Mouse (Mus musculus) embryonic facial prominence, embryonic 11.5 days (tissue): ENCODE results near the gene Gm6588. TPM values are rescaled to one million over a fixed set of nuclear protein-coding genes. Genes with fewer than 3 reads are reported as not detected.

Source experiments
- ATAC-seq: fragments of 200-750 bp; cut with Nextera tagmentation; replicated peaks from 2 replicates; pipeline ENCODE4 v1.8.0; 2017; ENCODE audit warnings: low read depth; ENCODE audit not compliant: insufficient number of reproducible peaks, low FRiP score, low TSS enrichment
- DNase-seq: peaks from one replicate; pipeline ENCODE4 v3.0.0-alpha.2; 2015; ENCODE audit warnings: low spot score
- H3K27ac ChIP-seq: fragments of 300-500 bp; sonication (generic); replicated peaks from 2 replicates; pipeline ENCODE4 v1.5.1; 2014; ENCODE audit warnings: mild to moderate bottlenecking, low read depth, low read length, control low read depth
- H3K27me3 ChIP-seq: fragments of 300-500 bp; sonication (generic); 2 replicates; pipeline ENCODE4 v1.6.1; 2014; ENCODE audit warnings: mild to moderate bottlenecking, low read length, moderate library complexity, mixed read lengths; ENCODE audit not compliant: control insufficient read depth, insufficient read depth
- H3K36me3 ChIP-seq: fragments of 300-500 bp; sonication (generic); replicated peaks from 2 replicates; pipeline ENCODE4 v1.6.1; 2014; ENCODE audit warnings: low read depth, mild to moderate bottlenecking, low read length, moderate library complexity, mixed read lengths; ENCODE audit not compliant: control insufficient read depth, insufficient read depth
- H3K4me1 ChIP-seq: fragments of 300-500 bp; sonication (generic); 2 replicates; pipeline ENCODE4 v1.6.1; 2014; ENCODE audit warnings: low read length, mixed read lengths; ENCODE audit not compliant: control insufficient read depth, insufficient read depth
- H3K4me2 ChIP-seq: fragments of 300-500 bp; sonication (generic); 2 replicates; pipeline ENCODE4 v1.6.1; 2014; ENCODE audit warnings: low read depth, mild to moderate bottlenecking, control low read depth, low read length, moderate library complexity
- H3K4me3 ChIP-seq: fragments of 300-500 bp; sonication (generic); 2 replicates; pipeline ENCODE4 v1.5.1; 2014; ENCODE audit warnings: low read depth, low read length, control low read depth
- H3K9ac ChIP-seq: fragments of 300-500 bp; sonication (generic); replicated peaks from 2 replicates; pipeline ENCODE4 v1.6.1; 2014; ENCODE audit warnings: mild to moderate bottlenecking, control low read depth, low read length
- H3K9me3 ChIP-seq: fragments of 300-500 bp; sonication (generic); replicated peaks from 2 replicates; pipeline ENCODE4 v1.6.1; 2016; ENCODE audit warnings: mild to moderate bottlenecking, low read length, inconsistent platforms, mixed read lengths; ENCODE audit not compliant: control insufficient read depth
- WGBS: fragments of 180-500 bp; shearing (Covaris S2); extraction: QIAGEN DNeasy Blood & Tissue Kit; methylation state at CpG from one replicate; pipeline ENCODE4 v1.1.7; 2014; 5-methylcytosine and 5-hydroxymethylcytosine counted together
- polyA plus RNA-seq: library from polyadenylated mRNA; unstranded; fragments of >200 nt; fragmentation: Nextera tagmentation; extraction: Ambion mirVana; gene quantifications from 2 replicates; pipeline ENCODE4 v1.2.1, GENCODE M21; 2014

Gm6588 gene
- polyA plus RNA-seq, 1 experiment from 2014 or later = not detected

DNA sequence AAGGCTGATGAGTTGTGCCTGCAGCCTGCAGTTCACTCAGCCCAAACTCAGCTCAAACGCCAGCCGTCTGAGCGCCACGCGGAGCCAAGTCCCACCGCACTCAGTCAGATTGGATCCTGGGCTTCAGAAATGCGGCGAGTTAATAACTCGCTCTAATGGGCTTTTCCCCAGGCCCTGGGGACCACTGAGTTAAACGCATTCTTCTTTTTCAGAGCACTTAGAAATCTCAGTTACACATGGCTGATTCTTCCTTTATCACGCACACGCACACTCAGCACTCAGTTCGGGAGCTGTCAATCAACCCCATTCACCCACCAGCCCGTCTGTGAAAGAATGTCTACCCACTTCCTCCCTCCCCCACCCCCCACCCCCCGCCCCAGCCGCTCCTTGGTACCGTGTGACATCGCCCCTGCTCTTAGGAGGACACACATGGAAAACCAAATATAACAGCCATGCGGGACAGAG is 32.8 kb downstream of the Gm6588 start:
- WGBS = 17% methylated on average over 19 of the region's 19 CpGs
- Histone ChIP-seq H3K9me3 (no peaks in the 10 kb centered on the region), H3K4me3 (no peak overlapping the region), H3K27me3 (no peaks in the 10 kb centered on the region; the same call in 1 of the 2 replicates), H3K4me2 (no peak overlapping the region), H3K4me1 (0 out of 2 replicates have a peak, but pooled peaks cover 2% of the 10 kb centered on the region), H3K27ac (no peak overlapping the region), H3K9ac (no peak overlapping the region), H3K36me3 (no peaks in the 10 kb centered on the region)
- ATAC-seq (peak; percentile 48; the same call in 1 of the 2 replicates), DNase-seq (peak; percentile 46)

GRCm38 (mm10) chr5:112482551-112482950 is 33.3 kb downstream of the Gm6588 start:
- Histone ChIP-seq H3K27me3 (no peaks in the 10 kb centered on the region; the same call in 1 of the 2 replicates), H3K9me3 (no peaks in the 10 kb centered on the region), H3K4me3 (no peak overlapping the region), H3K4me1 (0 out of 2 replicates have a peak, but pooled peaks cover 2% of the 10 kb centered on the region), H3K4me2 (no peak overlapping the region), H3K9ac (no peak overlapping the region), H3K36me3 (no peaks in the 10 kb centered on the region), H3K27ac (no peak overlapping the region)
- DNase-seq (no peak), ATAC-seq (no peak)
- WGBS = 54% methylated on average over 13 of the region's 13 CpGs

DNA sequence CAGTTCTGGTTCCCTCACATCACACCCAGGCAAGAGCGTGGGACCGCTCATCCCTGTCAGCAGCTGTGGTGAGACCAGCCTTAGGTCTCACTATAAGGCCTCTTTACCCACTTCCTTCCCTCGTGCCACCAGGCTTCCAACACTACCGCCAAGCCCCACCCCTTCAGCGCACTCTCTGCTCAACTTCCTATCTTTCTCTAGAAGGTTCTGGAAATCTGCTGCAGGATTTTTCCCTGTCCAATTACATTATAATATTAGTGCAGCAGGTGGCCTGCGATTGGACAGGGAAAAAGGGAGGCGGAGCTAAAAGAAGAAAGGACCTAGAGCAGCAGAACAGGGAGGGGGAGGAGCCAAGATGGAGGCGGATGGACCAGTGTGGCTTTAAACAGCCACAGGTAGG is 33.8 kb downstream of the Gm6588 start:
- H3K36me3 ChIP-seq = no peaks in the 10 kb centered on the region
- no peak for DNase-seq
- H3K9ac ChIP-seq = no peak overlapping the region
- H3K27ac ChIP-seq = no peak overlapping the region
- 85% methylated on average over 8 of the region's 8 CpGs for WGBS
- ATAC-seq = no peak
- H3K27me3 ChIP-seq = no peaks in the 10 kb centered on the region; the same call in 1 of the 2 replicates
- H3K4me2 ChIP-seq = no peak overlapping the region
- H3K4me1 ChIP-seq = 0 out of 2 replicates have a peak, but pooled peaks cover 2% of the 10 kb centered on the region
- no peaks in the 10 kb centered on the region for H3K9me3 ChIP-seq
- H3K4me3 ChIP-seq = no peak overlapping the region

- WGBS = 24% methylated on average over 13 of the region's 13 CpGs
- H3K4me1 ChIP-seq = 0 out of 2 replicates have a peak, but pooled peaks cover 2% of the 10 kb centered on the region
- no peak for ATAC-seq
Observed at GRCm38 (mm10) chr5:112484924-112485715, 35.9 kb downstream of the Gm6588 start.

DNA sequence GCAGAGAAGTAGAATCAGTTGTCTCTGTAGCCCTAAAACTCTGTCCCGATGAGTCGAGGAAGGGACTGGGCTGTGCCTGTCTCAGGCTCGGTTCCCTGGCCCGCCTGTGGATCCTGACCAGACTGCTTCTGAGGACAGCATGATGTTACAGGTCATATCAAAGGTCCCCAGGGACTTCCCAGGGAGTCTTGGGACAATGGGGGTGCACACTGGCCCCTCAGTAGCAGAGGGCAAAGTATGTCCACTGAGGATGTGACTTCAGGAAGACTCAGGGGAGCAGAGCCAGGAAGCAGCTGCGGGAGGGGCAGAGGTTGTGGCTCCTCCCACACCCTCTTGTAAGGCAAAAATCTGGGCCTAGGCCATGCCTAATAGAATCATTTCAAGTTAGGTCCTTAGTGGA is 37.2 kb downstream of the Gm6588 start:
- no peaks in the 10 kb centered on the region; the same call in 1 of the 2 replicates for H3K27me3 ChIP-seq
- H3K9me3 ChIP-seq = no peaks in the 10 kb centered on the region
- no peak overlapping the region for H3K4me2 ChIP-seq
- no peak overlapping the region for H3K9ac ChIP-seq
- H3K4me1 ChIP-seq = 0 out of 2 replicates have a peak, but pooled peaks cover 2% of the 10 kb centered on the region
- ATAC-seq (no peak), DNase-seq (no peak)
- no peaks in the 10 kb centered on the region for H3K36me3 ChIP-seq
- no peak overlapping the region for H3K27ac ChIP-seq
- no peak overlapping the region for H3K4me3 ChIP-seq
- WGBS = 64% methylated on average over 5 of the region's 5 CpGs

More at GRCm38 (mm10) chr5:112484924-112485715, 35.9 kb downstream of the Gm6588 start:
- no peaks in the 10 kb centered on the region; the same call in 1 of the 2 replicates for H3K27me3 ChIP-seq
- no peak overlapping the region for H3K9ac ChIP-seq
- DNase-seq = no peak
- H3K9me3 ChIP-seq = no peaks in the 10 kb centered on the region
- H3K4me2 ChIP-seq = no peak overlapping the region
- no peak overlapping the region for H3K4me3 ChIP-seq
- H3K36me3 ChIP-seq = no peaks in the 10 kb centered on the region
- no peak overlapping the region for H3K27ac ChIP-seq

GRCm38 (mm10) chr5:112487504-112487903 is 38.3 kb downstream of the Gm6588 start:
- WGBS = 74% methylated on average over 1 of the region's 1 CpGs
- no peak overlapping the region for H3K27ac ChIP-seq
- 0 out of 2 replicates have a peak, but pooled peaks cover 2% of the 10 kb centered on the region for H3K4me1 ChIP-seq
- no peak overlapping the region for H3K4me3 ChIP-seq
- H3K9ac ChIP-seq = no peak overlapping the region
- DNase-seq = no peak
- ATAC-seq = no peak
- H3K9me3 ChIP-seq = no peaks in the 10 kb centered on the region
- H3K4me2 ChIP-seq = no peak overlapping the region
- H3K36me3 ChIP-seq = no peaks in the 10 kb centered on the region
- H3K27me3 ChIP-seq = no peaks in the 10 kb centered on the region; the same call in 1 of the 2 replicates

- Histone ChIP-seq H3K27me3 (no peaks in the 10 kb centered on the region; the same call in 1 of the 2 replicates), H3K9ac (no peak overlapping the region), H3K4me1 (0 out of 2 replicates have a peak, but pooled peaks cover 2% of the 10 kb centered on the region), H3K4me3 (no peak overlapping the region), H3K4me2 (no peak overlapping the region), H3K9me3 (no peaks in the 10 kb centered on the region), H3K36me3 (no peaks in the 10 kb centered on the region), H3K27ac (no peak overlapping the region)
- no peak for ATAC-seq
- DNase-seq = no peak
- WGBS = 75% methylated on average over 8 of the region's 8 CpGs
Observed at GRCm38 (mm10) chr5:112488101-112488776, 39.0 kb downstream of the Gm6588 start.
